Mouse (Mus musculus) adrenal gland, adult (tissue): ENCODE data around the gene Rasgrp2.
A peak's percentile ranks its signal among the peaks of the same experiment; 100 is the strongest.

Experiments used
- DNase-seq, 2 experiments: peaks; one replicate each; pipeline ENCODE4 v3.0.0; 2022 to 2023; ENCODE audit warnings: low spot score in 1 of 2; ENCODE audit not compliant: inconsistent age in 2 of 2

Gene Rasgrp2

DNA sequence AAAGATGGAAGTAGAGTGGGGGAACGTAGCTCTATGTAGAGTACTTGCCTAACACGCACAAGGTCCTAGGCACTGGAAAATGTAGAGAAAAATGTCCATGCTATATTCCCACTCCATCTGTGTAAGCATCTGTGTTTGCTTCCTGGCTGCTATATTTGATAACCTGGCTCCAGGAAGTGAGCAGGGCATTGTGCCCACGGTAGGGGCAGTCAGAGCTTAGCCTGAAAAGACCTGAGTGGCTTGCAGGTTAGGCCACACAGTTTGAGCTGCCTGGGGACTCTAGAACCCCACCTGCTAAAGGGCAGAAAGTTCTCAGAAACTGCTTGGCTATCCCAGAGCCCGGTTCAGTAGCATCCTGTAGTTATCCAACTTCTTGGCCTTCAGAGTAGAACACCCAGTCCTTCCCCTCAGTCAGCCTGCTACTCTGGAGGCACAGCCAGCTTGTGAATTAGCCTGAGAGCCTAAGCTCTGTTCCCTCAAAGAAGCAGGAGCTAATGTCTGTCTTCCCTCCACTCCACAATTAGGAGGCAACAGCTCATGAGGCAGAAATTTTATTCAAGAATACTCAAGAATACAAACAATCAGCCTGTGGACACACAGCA is 16.7 kb upstream of the Rasgrp2 start:
- DNase-seq: peak; percentile 33 to 63

DNA sequence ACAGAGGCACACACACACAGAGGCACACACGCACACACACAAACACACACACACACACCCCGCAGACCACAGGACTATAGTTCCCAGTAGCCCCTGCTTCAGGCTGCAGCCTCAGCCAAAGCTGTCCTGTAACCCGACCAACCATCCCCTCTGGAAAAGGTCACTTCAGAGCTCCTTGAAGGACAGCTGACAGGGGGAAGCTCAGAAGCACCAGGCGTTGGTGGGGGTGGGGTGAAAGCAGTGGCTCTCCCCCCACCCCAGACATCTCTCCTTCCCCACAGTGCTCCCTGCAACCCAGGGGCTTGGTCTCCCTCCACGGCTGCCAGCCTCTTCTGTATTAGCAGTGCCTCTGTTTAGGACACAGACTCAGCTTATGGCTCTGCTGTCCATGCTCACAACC is 15.7 kb upstream of the Rasgrp2 start:
- peak in 1 of 2 experiments; percentile 66 for DNase-seq

DNA sequence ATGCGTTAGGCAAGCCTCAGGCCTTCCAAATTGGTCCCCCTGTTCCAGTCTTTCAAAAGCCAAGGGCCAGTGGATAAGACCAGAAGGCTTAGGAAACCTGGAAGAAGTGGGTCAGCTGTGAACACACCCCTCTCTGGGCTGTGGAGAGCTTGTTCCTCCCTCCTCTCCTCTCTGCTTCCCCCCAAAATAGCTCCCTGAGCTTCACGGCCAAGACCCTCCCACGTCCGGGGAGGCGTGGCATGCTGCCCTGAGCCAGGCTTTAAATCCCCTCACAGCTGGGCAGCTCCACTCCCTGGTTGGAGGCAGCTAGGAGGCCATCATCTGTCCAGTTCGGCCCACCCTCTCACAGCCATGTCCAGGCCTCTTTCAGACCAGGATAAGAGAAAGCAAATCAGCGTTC is 15.0 kb upstream of the Rasgrp2 start, which contains the start of gene Pygm:
Gene Pygm, plus strand, starts transcription at position 272 of the 400 bp plus-strand sequence.
- peak; percentile 70 to 76 for DNase-seq

DNA sequence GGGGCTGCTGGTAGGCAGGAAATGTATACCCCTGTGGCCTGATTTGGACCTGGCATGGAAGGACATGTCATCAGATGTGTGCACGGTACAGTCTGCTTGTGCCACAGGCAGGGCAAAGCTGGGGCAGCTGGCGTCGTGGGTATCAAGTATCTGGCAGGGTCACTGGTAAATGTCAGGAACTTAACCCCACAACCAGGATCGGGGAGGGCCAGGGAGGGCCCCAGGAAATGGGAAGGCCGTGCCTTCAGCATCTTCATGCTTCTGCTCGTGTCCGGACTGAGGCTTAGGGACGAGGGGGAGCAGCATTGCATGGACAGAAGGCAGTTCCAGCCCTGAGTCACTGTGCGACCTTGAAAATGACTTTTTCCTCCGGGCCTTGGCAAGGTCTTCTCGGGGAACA is 14.2 kb upstream of the Rasgrp2 start:
- peak; percentile 85 to 93 for DNase-seq

DNA sequence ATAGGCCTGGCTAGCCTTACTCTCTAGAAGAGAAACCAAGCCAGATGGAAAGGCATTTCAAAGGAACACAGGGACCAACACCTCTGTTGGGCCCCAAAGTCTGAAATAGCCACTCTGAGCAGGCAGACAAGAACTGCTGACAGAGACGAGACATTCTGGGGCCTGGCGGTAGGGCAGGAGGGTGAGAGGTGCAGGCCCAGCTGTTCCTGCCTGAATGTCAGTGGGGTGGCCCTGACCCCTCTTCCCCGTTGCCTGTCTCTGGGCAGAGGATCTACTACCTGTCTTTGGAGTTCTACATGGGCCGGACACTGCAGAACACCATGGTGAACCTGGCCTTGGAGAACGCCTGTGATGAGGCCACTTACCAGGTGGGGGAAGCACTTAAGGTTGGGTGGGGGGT is 13.7 kb upstream of the Rasgrp2 start:
- DNase-seq: no peak

DNA sequence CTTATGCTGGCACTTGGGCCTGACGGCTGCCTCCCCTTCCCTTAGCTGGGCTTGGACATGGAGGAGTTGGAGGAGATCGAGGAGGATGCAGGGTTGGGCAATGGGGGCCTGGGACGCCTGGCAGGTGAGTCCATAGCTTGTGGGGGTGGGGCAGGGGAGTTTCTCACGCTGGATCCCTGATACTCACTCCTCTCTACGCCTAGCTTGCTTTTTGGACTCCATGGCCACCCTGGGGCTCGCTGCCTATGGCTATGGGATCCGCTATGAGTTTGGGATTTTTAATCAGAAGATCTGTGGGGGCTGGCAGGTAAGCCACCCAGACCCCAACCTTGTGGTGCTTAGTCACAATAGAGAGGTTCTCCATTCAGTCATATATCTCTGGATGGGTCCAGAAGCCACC is 13.3 kb upstream of the Rasgrp2 start:
- no peak for DNase-seq

DNA sequence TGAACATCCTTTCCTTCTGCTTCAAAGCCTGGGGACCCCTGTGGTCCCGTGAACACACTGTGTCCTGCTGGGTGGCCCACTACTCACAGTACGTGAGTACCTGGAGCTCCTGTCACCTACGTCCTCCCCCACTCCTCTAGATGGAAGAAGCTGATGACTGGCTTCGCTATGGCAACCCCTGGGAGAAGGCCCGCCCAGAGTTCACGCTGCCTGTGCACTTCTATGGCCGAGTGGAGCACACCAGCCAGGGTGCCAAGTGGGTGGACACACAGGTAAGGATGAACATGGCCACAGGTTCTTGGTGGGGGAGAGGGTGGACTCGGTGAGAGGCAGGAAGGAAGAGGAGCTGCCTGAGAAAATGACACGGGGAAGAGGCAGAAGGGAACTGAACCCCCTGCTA is 12.9 kb upstream of the Rasgrp2 start:
- DNase-seq: no peak

DNA sequence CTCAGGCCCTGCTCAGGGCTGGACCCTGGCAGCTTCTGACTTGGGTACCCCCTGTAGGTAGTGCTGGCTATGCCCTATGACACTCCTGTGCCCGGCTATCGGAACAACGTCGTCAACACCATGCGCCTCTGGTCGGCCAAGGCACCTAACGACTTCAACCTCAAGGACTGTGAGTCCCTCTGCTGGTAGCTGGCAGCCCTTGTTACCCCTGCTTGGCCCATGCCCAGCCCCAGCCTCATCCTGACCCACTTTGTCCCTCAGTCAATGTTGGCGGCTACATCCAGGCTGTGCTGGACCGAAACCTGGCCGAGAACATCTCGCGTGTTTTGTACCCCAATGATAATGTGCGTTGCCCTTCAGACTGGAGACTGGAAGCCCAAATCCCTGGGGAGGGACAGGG is 11.1 kb upstream of the Rasgrp2 start:
- peak; percentile 82 to 85 for DNase-seq

DNA sequence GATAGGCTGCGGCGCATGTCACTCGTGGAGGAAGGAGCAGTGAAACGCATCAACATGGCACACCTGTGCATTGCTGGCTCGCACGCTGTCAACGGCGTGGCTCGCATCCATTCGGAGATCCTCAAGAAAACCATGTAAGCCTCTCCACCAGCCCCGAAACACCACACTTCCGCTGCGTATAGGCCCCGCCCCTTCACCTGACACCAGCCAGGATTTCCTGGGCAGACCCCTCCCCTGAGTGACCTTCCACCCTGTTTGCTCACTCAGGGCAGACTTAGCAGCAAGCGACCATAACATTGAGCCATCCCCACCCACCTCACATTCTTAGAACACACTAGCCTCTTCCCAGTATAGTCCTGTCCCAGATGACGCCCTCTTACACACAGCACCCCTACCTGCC is 9.3 kb upstream of the Rasgrp2 start:
- peak in 1 of 2 experiments; percentile 17 for DNase-seq

DNA sequence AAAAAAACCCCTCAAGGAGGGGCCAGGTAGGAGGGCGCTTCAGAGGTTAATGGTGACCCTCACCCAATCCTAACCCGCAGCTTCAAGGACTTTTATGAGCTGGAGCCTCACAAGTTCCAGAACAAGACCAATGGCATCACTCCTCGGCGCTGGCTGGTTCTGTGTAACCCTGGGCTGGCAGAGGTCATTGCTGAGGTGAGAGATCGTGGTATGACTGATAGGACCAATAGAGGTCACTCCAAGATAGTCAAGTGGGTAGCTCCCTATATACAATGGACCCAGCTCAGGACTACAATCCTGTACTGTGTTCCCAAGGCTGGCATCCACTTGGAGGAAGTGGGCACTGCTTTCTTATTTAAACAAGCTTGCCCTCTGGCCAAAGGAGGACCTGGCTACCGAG is 8.9 kb upstream of the Rasgrp2 start:
- no peak for DNase-seq

DNA sequence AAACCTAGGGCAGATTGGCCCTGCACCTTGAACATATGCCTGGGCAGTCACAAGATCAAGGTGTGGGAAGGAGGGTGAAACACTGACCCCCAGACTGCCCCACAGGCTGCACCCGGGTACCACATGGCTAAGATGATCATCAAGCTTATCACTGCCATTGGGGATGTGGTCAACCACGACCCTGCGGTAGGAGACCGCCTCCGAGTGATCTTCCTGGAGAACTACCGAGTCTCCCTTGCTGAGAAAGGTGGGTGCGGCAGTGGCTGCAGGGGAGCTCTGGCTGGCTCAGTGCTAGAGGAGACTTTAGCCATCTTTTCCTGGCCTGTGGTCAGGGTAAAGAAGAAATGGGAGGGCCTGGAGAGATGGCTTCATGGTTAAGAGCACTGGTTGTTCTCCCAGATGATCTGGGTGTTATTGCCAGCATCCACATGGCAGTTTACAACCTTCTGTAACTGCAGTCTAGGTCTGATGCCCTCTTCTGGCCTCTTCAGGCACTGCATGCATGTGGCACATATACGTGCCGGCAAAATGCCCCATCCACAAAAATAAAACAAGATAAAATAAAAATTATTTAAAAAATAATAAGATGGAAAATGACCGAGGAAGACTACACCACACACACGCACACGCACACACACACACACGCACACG is 6.3 kb upstream of the Rasgrp2 start:
- DNase-seq: no peak

DNA sequence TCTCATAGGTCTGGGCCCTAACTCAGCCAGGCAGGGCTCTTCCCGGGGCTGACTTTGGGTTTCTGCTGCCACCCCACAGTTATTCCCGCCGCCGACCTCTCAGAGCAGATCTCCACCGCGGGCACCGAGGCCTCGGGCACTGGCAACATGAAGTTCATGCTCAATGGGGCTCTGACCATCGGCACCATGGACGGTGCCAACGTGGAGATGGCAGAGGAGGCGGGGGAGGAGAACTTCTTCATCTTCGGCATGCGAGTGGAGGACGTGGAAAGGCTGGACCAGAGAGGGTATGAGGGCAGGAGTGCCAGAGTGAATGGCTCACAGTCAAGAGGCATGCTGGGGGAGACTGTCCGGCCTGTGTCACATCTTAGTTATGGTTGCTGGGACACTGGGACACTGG is 5.5 kb upstream of the Rasgrp2 start:
- no peak for DNase-seq

DNA sequence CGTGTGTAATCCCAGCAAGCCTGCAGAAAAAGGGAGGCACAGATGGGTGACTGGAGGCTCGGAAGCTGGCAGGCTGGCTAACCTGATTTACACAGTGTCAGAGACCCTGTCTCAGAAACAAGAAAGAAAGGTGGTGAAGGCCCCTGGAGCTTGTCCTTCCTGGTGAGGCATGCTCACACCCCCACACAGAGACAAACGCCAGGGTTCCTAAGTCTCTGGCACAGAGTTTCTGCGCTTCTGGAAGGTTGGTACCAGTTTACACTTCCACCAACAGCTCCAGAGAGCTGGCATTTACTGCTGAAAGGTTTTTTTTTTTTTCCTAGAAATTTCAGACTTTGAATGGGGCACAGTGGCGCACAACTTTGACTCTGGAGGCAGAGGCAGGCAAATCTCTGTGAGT is 2.9 kb upstream of the Rasgrp2 start:
- DNase-seq: no peak

DNA sequence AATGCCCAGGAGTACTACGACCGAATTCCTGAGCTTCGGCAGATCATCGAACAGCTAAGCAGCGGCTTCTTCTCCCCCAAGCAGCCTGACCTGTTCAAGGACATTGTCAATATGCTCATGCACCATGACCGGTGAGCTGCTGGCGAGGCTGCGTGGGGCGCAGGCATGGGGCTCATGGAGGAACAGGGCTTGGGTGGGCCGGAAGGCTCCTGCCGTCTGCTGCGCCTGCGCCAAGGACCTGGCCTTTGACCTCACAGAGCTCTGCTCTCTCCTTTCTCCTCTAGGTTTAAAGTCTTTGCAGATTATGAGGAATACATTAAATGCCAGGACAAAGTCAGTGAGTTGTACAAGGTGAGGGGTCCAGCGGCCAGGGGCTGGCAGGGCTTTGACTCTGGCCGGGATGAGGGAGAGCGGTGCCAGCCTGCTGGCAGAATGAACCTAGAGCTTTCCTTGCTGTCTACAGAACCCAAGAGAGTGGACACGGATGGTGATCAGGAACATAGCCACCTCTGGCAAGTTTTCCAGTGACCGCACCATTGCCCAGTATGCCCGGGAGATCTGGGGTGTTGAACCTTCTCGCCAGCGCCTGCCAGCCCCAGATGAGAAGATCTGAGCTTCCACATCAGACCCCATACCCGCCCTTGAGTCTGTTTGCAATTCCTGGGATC is 1.4 kb upstream of the Rasgrp2 start:
- no peak for DNase-seq

DNA sequence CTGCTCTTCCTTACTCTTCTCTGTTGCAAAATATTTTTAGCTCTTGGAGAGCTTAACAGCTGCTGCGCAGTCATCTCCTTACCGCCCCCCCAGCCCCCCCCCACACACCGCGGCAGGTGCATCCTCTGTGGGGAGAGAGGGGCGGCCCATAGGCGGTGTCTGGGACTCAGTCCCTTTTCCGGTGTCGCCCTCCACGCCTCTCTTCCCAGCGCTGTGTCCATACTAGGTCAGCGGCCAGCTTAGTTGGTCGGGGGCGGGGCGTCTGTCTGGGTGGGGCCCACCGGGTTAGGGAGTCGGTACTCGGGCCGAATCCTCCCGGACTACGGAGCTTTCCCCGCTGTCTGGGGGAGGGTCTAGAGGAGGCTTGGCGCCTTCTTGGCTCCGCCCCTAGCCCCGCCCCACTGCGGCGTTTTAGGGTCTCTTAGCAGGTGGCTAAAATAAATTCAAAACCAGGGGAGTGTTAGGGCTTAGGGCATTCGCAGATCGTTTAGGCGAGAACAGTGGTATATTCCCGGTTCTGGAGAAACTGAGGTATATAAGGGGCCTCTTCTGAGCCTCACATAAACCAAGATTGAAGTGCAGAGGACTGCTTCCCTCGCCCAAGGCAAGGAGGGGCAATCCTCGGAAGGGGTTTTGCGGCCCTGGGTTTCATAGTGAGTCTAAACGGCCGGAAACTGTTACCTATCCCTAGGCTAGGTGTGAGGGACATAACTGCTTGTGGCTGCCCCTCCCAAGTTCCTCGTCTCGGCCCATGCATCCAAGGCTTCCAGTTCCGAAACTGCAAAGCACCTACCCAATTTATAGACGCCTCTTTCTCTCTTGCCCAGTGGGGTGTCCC is 474 bp upstream of the Rasgrp2 start:
- DNase-seq: peak; percentile 76 to 84

DNA sequence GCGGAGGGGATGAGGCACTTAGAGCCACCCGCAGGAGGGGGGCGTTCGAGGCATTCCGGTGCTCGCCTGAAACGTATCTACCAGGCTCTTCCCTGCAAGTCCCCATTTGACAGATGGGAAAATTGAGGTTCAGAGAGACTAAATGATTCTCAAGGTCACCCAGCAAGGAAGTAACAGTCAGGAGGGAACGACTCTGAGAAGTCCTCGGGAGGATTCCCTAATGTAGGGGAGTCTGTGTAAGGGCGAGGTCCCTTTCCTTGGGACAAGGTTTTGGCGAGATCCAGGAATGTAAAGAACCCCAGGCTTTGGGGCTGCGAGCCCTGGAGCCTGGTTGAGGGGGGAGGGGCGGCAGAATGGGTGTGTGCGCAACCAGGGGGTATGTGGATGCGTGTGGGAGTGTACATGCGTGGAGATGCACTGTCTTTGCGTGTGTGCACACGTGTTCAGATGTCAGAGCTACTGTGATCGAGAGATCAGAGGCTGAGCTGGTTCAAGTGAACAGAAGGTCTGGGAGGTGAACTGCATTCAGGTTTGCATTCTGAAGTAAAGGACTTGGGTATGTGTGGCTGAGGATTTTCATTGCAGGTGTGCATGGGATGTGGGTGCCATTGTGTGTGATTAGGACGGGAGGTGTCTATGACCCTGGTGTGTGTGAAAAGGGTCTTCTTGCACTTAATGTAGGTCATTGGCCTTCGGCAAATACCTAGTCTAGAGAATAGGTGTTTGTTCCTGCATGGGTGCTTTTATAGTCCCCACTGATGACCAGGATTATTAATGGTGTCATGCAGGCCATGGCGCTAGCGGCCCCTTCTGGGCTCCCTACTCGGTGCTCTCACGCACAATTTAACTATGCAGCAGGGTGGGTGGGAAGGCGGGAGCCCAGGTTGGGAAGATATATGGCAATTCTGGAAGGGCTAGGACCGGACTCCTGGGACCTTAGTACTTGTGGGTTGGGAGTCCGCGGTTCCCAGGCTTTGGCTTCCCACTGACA is 1.3 kb downstream of the Rasgrp2 start:
- DNase-seq: peak in 1 of 2 experiments; percentile 64

DNA sequence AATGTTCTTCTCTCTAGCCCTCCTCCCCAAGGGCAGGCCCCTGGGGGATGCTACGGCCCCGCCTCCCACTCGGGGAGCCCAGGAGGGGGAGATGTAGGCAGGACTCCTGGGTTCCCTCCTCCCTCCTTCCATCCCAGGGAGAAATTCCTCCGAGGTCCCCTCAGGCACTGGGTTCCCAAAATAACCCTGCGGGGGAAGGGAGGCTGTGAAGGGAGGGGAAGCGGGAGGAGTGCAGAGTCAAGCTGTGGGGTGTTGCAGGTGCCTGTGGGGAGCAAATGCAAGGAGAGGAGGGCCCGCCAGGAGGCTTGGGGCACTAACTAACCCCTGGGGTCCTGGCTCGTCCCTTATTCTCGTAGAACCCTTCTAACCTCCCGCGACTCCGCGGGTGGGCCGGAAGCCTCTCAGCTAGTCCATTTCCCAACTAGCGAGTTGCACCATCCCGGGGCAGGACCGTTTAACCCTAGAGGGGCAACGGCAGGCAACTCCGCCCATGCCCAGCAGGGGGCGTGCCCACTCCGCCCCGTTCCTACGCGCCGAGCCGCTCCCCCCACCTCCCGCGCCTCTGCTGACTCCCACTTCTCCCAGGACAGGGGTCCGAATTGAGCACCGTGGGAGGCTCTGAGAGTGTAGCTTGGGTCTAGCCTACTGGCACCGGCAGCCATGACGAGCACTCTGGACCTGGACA is 2.1 kb downstream of the Rasgrp2 start:
- DNase-seq: peak; percentile 80 to 93

DNA sequence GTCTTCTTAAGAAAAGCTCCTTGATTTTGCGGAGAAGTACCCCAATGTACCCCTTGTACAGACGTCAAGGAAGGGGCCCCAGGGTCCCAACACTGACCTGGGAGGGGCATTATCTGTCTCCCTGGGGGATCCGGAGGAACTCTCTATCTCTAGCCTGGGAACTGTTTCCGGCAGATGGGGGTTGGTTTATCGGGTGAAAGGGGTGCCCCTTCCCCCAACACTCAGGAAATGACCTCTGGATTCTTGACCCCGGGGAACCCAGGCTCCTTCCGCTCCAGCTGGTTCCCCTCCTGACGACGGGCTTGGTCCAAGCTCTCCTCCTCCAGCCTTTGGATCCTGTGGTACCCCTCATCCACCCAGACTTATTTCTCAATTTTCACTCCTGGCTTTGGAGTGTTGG is 2.8 kb downstream of the Rasgrp2 start:
- peak; percentile 54 to 73 for DNase-seq

DNA sequence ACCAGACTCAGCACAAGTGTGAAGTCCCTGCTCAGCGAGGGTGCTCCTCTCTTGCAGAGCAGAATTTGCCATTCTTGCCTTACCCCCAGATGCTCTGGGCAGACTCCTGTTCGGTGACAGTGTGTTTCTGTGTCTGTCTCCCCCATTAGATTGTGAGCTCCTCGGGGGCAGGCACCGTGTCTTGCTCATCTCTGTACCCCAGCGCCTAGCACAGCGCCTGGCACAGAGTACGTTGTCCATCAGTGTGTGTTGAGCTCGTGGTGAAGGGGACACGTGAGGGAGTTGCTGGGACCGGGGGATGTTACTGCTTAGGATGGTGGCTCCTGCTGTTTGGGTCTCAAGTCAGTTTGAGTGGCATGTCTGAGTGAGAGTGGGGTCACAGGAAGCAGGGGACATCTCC is 4.7 kb downstream of the Rasgrp2 start:
- DNase-seq: no peak

DNA sequence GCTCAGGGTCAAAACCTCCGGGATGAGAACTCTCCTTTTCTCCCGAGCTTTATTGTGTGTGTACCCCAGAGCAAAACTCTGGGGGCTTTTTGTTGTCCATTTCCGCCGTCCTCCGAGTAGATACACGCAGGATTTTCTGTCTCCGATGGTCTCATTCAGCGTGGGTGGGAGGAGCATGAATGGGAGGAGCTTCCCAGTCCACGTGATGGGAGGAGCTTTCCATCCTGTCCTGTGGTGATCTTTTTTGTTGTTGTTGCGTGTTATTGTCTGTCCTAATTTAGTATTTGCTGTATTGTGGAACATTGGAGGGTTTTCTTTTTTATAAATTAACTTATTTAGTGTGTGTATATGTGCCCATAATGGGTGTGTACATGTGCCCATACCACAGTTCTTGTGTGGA is 6.3 kb downstream of the Rasgrp2 start:
- DNase-seq: no peak
